Mouse (Mus musculus) cerebellum, adult 9-10 months (tissue): ENCODE measurements around the gene St6galnac4.

Experiments used
- DNase-seq: peaks from one replicate; pipeline ENCODE4 v3.0.0; 2022

The St6galnac4 gene

GRCm38 (mm10) chr2:32604631-32605030 is 17.7 kb downstream of the St6galnac4 start:
- no peak for DNase-seq

- peak; percentile 89 for DNase-seq
Observed at GRCm38 (mm10) chr2:32606161-32607142, 19.6 kb downstream of the St6galnac4 start.

GRCm38 (mm10) chr2:32607262-32607947 is 20.5 kb downstream of the St6galnac4 start:
- peak; percentile 77 for DNase-seq

GRCm38 (mm10) chr2:32608141-32608777 is 21.4 kb downstream of the St6galnac4 start:
- DNase-seq: peak; percentile 80

- DNase-seq: peak; percentile 46
Observed at GRCm38 (mm10) chr2:32608778-32609435, 22.0 kb downstream of the St6galnac4 start.

- peak; percentile 67 for DNase-seq
Observed at GRCm38 (mm10) chr2:32610610-32611229, 23.8 kb downstream of the St6galnac4 start.

- DNase-seq: no peak
Observed at GRCm38 (mm10) chr2:32612274-32612673, 25.4 kb downstream of the St6galnac4 start.

- no peak for DNase-seq
Observed at GRCm38 (mm10) chr2:32617109-32617508, 30.2 kb downstream of the St6galnac4 start.

GRCm38 (mm10) chr2:32617601-32618000 is 30.7 kb downstream of the St6galnac4 start:
- no peak for DNase-seq

GRCm38 (mm10) chr2:32618051-32618450 is 31.2 kb downstream of the St6galnac4 start:
- no peak for DNase-seq

- DNase-seq: no peak
Observed at GRCm38 (mm10) chr2:32620682-32621516, 34.0 kb downstream of the St6galnac4 start.

- DNase-seq: no peak
Observed at GRCm38 (mm10) chr2:32621517-32621859, 34.6 kb downstream of the St6galnac4 start, which contains the start of gene Ak1. Gene Ak1, plus strand, starts transcription at chr2:32621758.

- peak; percentile 45 for DNase-seq
Observed at GRCm38 (mm10) chr2:32624111-32624748, 37.3 kb downstream of the St6galnac4 start.

GRCm38 (mm10) chr2:32625212-32625872 is 38.4 kb downstream of the St6galnac4 start:
- DNase-seq: peak; percentile 91

GRCm38 (mm10) chr2:32625873-32626694 is 39.2 kb downstream of the St6galnac4 start:
- DNase-seq: peak; percentile 86

- peak; percentile 65 for DNase-seq
Observed at GRCm38 (mm10) chr2:32627266-32628043, 40.6 kb downstream of the St6galnac4 start.

GRCm38 (mm10) chr2:32628044-32628550 is 41.2 kb downstream of the St6galnac4 start:
- DNase-seq: peak; percentile 54

GRCm38 (mm10) chr2:32628729-32629128 is 41.8 kb downstream of the St6galnac4 start:
- peak; percentile 76 for DNase-seq
